Mouse (Mus musculus) embryo, embryonic 10.5 days (tissue): ENCODE results near the gene Ptov1.

ENCODE experiments used
- DNase-seq: peaks from one replicate; pipeline ENCODE4 v3.0.0-alpha.2; 2015; ENCODE audit warnings: low spot score

The Ptov1 gene

GRCm38 (mm10) chr7:44814423-44814822 is 55.2 kb downstream of the Ptov1 start:
- DNase-seq = no peak

GRCm38 (mm10) chr7:44813985-44814384 is 55.6 kb downstream of the Ptov1 start:
- DNase-seq = no peak
